Mouse (Mus musculus) midbrain, embryonic 11.5 days (tissue): ENCODE results near the gene Bcas3. TPM values are rescaled to one million over a fixed set of nuclear protein-coding genes. Genes with fewer than 3 reads are reported as not detected.

Experiments used
- ATAC-seq: fragments of 200-750 bp; cut with Nextera tagmentation; 2 replicates; pipeline ENCODE4 v1.8.0; 2017; ENCODE audit warnings: moderate TSS enrichment, moderate library complexity; ENCODE audit not compliant: low FRiP score
- DNase-seq: peaks from one replicate; pipeline ENCODE4 v3.0.0; 2015; ENCODE audit warnings: low spot score; ENCODE audit errors: missing footprints
- H3K27ac ChIP-seq: fragments of 300-500 bp; sonication (generic); 2 replicates; pipeline ENCODE4 v1.5.1; 2014; ENCODE audit warnings: low read depth, low read length
- H3K27me3 ChIP-seq: fragments of 300-500 bp; sonication (generic); 2 replicates; pipeline ENCODE4 v1.6.1; 2014; ENCODE audit warnings: mild to moderate bottlenecking, low read length, moderate library complexity, mixed read lengths; ENCODE audit not compliant: control insufficient read depth, insufficient read depth
- H3K36me3 ChIP-seq: fragments of 300-500 bp; sonication (generic); 2 replicates; pipeline ENCODE4 v1.6.1; 2014; ENCODE audit warnings: mild to moderate bottlenecking, low read length, moderate library complexity, mixed read lengths; ENCODE audit not compliant: control insufficient read depth, insufficient read depth
- H3K4me1 ChIP-seq: fragments of 300-500 bp; sonication (generic); 2 replicates; pipeline ENCODE4 v1.6.1; 2014; ENCODE audit warnings: low read length; ENCODE audit not compliant: control insufficient read depth, insufficient read depth
- H3K4me2 ChIP-seq: fragments of 300-500 bp; sonication (generic); 2 replicates; pipeline ENCODE4 v1.6.1; 2014; ENCODE audit warnings: mild to moderate bottlenecking, moderate library complexity
- H3K4me3 ChIP-seq: fragments of 300-500 bp; sonication (generic); 2 replicates; pipeline ENCODE4 v1.5.1; 2014; ENCODE audit warnings: low read depth, low read length
- H3K9ac ChIP-seq: fragments of 300-500 bp; sonication (generic); 2 replicates; pipeline ENCODE4 v1.6.1; 2014; ENCODE audit warnings: low read length
- H3K9me3 ChIP-seq: fragments of 300-500 bp; sonication (generic); 2 replicates; pipeline ENCODE4 v1.6.1; 2016; ENCODE audit warnings: low read length; ENCODE audit not compliant: control insufficient read depth
- WGBS: fragments of 180-500 bp; shearing (Covaris S2); extraction: QIAGEN DNeasy Blood & Tissue Kit; methylation state at CpG from one replicate; pipeline ENCODE4 v1.1.7; 2014; 5-methylcytosine and 5-hydroxymethylcytosine counted together
- polyA plus RNA-seq: library from polyadenylated mRNA; unstranded; fragments of >200 nt; fragmentation: Nextera tagmentation; extraction: Ambion mirVana; gene quantifications from 2 replicates; pipeline ENCODE4 v1.2.1, GENCODE M21; 2014

Gene Bcas3
- polyA plus RNA-seq, 1 experiment from 2014 or later: 30.2 TPM

DNA sequence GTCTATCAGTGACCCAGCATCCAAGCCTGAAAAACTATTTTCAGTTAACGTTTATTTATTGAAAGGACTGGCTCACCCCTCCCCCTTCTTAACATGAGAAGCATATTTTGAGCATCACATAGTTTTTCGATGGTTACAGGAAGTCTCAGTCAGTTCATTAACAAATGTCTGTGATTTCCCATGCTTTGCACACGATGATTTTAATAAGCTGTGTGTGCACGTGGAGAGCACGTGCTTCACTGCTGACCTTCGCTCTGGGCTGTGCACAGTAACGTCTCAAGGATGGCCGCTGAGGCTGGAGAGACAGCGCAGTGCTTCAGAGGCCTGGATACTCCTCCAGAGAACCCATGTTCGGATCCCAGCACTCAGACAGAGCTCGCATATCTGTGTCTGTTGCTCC lies 454.4 kb downstream of the Bcas3 start:
- Histone ChIP-seq H3K9me3 (no peaks in the 10 kb centered on the region), H3K27ac (no peak overlapping the region), H3K27me3 (no peaks in the 10 kb centered on the region), H3K4me2 (no peak overlapping the region), H3K36me3 (no peaks in the 10 kb centered on the region), H3K4me1 (no peaks in the 10 kb centered on the region), H3K9ac (no peak overlapping the region), H3K4me3 (no peak overlapping the region)
- DNase-seq (no peak), ATAC-seq (no peak)
- 88% methylated on average over 11 of the region's 11 CpGs for WGBS

DNA sequence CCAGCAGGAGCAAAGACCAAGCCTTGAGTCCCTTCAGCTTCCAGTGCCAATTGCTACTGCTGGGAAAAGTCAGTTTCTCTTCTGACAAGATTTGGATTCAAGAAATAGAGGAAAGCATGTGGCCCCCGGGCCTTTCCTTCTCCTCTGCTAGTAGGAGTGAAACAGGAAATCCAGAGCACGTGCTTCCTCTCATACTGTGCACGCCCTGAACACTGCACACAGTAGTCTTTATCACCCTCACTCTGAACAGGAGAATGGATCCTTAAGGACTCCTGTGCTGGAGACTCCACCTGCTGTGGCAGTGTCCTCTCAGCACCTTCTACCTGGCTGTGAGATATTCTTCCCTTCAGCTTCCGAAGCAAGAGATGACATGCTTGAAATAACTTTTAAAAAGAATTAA lies 458.3 kb downstream of the Bcas3 start:
- 76% methylated on average over 4 of the region's 4 CpGs for WGBS
- ATAC-seq: no peak
- no peak for DNase-seq

DNA sequence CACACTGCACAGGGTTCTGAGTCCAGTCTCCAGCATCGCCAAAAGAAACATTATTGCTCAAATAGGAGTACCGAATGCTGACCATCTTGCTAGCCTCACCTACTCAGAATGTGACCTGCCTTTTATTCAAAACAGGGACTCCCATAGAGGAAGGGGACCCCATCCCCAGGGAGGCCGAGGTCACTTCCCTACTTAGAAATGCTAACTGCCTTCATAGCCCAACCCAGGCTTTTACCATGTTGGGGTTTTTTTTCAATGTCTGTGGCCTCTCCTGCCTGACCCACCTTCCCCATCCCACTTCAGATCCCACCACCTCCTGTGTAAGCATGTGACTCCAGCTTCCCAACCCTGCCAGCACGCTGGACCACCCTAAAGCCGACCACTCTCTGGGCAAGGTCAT lies 458.7 kb downstream of the Bcas3 start:
- Histone ChIP-seq H3K9ac (no peak overlapping the region), H3K4me1 (no peaks in the 10 kb centered on the region), H3K4me2 (no peak overlapping the region), H3K36me3 (no peaks in the 10 kb centered on the region), H3K27ac (no peak overlapping the region), H3K9me3 (no peaks in the 10 kb centered on the region), H3K27me3 (no peaks in the 10 kb centered on the region), H3K4me3 (no peak overlapping the region)
- DNase-seq (no peak), ATAC-seq (no peak)
- 87% methylated on average over 5 of the region's 5 CpGs for whole genome bisulfite sequencing

More for the DNA sequence above, 458.3 kb downstream of the Bcas3 start:
- Histone ChIP-seq H3K4me3 (no peak overlapping the region), H3K9me3 (no peaks in the 10 kb centered on the region), H3K4me2 (no peak overlapping the region), H3K4me1 (no peaks in the 10 kb centered on the region), H3K9ac (no peak overlapping the region), H3K27ac (no peak overlapping the region), H3K36me3 (no peaks in the 10 kb centered on the region), H3K27me3 (no peaks in the 10 kb centered on the region)

DNA sequence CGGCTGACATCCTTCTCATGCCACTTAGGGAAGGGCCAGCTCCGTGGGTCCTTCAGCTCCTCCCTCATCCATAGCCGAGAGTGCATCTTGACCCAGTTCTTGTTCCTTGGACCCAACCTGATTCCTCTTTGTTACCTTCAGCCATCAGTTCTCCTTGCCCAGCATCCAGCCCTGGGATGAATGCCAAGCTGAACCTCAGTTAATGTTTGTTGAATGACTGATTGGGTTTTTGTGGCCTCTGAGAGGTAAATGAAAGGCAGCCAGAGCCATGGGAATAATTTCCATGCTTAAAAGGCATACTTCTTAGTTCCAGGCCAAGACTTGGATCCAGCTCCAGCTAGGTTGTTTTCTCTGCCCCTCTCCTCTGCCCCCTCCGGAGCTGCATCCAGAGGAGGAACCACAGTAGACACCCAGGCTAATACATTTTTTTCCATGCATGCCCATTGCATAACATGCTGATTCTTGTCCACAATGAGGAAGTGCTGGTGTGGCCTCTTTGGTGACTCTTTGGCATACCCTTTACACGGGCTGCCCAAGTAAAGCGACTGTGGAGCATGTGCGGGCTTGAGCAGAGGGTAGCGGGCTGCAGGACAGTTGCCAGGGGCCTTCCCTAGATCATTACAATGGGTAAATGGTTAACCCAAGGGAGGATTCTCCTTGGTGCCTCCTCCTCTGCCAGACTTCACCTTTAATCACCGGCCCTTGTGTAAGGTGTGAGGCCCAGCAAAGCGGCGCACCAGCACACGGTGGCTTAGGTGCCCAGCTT lies 459.4 kb downstream of the Bcas3 start:
- H3K4me2 ChIP-seq: no peak overlapping the region
- DNase-seq: no peak
- no peak overlapping the region for H3K4me3 ChIP-seq
- no peak overlapping the region for H3K9ac ChIP-seq
- WGBS: 92% methylated on average over 12 of the region's 12 CpGs
- H3K27me3 ChIP-seq: no peaks in the 10 kb centered on the region
- ATAC-seq: no peak
- H3K4me1 ChIP-seq: no peaks in the 10 kb centered on the region
- H3K27ac ChIP-seq: no peak overlapping the region
- H3K9me3 ChIP-seq: no peaks in the 10 kb centered on the region
- no peaks in the 10 kb centered on the region for H3K36me3 ChIP-seq

DNA sequence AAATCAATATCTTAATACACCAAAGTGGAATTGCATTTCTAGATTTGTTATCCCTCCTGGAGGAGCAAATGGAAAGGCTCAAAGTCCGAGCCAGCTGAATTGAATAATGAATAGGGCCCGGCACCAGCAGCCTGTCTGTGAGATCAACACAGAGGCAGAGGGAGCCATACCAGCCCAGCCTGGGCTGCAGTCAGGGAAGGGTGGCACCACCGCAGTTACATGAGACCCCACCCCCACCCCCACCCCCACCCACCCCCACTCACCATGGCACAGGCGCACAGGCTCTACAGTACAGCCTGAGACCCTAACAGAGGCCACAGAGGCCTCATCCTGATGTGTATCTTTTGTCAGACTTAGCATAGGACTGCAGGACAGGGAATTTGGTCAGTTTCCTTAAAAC lies 461.7 kb downstream of the Bcas3 start:
- no peaks in the 10 kb centered on the region for H3K9me3 ChIP-seq
- H3K27ac ChIP-seq: no peak overlapping the region
- no peaks in the 10 kb centered on the region for H3K4me1 ChIP-seq
- WGBS: 44% methylated on average over 4 of the region's 4 CpGs
- no peak for DNase-seq
- H3K4me2 ChIP-seq: no peak overlapping the region
- H3K27me3 ChIP-seq: no peaks in the 10 kb centered on the region
- no peak overlapping the region for H3K4me3 ChIP-seq
- H3K9ac ChIP-seq: no peak overlapping the region
- ATAC-seq: no peak
- no peaks in the 10 kb centered on the region for H3K36me3 ChIP-seq

DNA sequence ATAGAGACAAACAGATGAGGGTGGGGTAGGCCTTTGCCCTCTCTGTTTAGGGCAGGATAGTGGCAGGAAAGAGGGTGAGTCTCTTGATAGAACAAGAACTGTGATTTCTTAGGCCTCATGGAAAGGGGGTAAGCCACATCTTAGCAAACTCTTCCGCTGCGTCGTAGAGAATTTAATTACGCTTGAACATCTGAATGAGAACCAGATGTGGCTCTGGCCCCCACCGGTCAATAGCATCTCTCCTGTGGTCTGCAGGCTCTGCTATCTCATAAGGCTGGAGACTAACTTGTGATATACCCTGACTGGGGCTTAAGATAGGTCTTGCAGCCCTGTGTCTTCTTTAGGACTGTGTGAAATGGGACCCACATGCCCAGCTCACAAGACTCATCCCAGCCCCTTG lies 463.5 kb downstream of the Bcas3 start:
- Histone ChIP-seq H3K4me3 (no peak overlapping the region), H3K36me3 (no peaks in the 10 kb centered on the region), H3K9ac (no peak overlapping the region), H3K4me2 (no peak overlapping the region), H3K9me3 (no peaks in the 10 kb centered on the region), H3K27me3 (no peaks in the 10 kb centered on the region), H3K4me1 (no peaks in the 10 kb centered on the region), H3K27ac (no peak overlapping the region)
- ATAC-seq (no peak), DNase-seq (no peak)
- WGBS: 75% methylated on average over 5 of the region's 5 CpGs

DNA sequence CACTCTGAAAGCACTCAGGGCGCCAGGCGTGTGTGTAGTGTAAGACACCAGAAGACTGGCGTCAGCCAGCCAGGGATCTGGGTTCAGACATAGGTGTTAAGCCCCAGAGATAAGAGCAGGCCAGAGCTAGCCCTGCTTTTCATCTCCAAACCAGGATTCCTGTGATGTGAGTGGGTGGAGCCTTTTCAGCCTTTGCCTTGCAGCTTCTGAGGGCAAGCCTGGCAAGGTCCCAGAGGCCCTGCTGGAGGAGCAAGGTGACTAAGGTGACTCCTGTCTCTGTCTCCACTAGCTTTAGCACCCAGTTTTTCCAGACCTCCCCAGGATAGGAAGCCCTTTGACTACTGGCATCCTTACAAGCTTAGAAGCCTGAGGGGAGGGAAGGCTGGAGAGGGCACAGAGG lies 465.4 kb downstream of the Bcas3 start:
- Histone ChIP-seq H3K27ac (no peak overlapping the region), H3K4me2 (no peak overlapping the region), H3K4me1 (no peaks in the 10 kb centered on the region), H3K9me3 (no peaks in the 10 kb centered on the region), H3K36me3 (no peaks in the 10 kb centered on the region), H3K9ac (no peak overlapping the region), H3K27me3 (no peaks in the 10 kb centered on the region), H3K4me3 (no peak overlapping the region)
- ATAC-seq (no peak), DNase-seq (no peak)
- WGBS: 76% methylated on average over 3 of the region's 3 CpGs

DNA sequence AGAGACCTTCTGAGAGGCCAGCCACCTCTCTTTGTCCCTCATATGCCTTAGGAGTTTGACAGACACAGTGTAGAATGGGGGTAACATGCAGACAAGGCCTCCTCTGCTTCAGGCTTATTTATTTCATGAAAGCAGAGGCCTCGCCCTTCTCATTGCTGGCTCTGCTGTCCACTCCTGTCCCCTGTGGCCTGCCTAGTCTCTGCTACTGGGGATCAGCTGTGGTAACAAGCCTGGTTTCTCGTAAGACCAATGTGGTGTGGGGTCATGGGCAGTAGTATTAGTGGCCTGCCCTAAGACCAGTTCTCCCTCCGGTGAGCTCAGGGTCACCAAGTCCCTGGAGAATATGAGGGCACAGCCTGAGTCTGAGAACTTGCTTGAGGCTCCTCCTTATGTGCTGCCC lies 468.0 kb downstream of the Bcas3 start:
- H3K4me2 ChIP-seq: no peak overlapping the region
- H3K27ac ChIP-seq: no peak overlapping the region
- no peaks in the 10 kb centered on the region for H3K9me3 ChIP-seq
- no peak overlapping the region for H3K4me3 ChIP-seq
- H3K9ac ChIP-seq: no peak overlapping the region
- 81% methylated on average over 3 of the region's 3 CpGs for WGBS
- no peak for DNase-seq
- H3K27me3 ChIP-seq: peaks cover 17% of the 10 kb centered on the region
- H3K36me3 ChIP-seq: no peaks in the 10 kb centered on the region
- no peak for ATAC-seq
- no peaks in the 10 kb centered on the region for H3K4me1 ChIP-seq

DNA sequence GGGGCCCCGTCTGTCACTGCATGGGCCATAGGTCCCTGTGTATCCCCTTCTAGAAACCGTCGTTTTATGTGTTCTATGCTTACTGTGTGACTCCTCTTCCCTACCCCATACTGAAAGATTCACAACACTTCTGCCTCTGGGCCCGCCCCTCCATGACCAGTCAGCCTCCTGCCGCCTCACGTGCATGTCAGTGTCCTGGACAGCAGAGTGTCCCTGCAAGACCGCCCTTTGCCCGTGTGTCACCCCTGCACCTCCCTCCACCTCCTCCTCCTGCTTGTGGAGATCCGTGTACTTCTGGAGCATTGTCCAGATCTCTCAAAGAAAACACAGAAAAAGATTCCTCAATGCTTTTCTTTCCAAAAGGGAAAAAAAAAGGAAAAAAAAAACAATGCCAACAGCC lies 468.7 kb downstream of the Bcas3 start:
- no peak overlapping the region for H3K4me2 ChIP-seq
- no peak overlapping the region for H3K9ac ChIP-seq
- H3K4me1 ChIP-seq: no peaks in the 10 kb centered on the region
- no peaks in the 10 kb centered on the region for H3K36me3 ChIP-seq
- peaks cover 24% of the 10 kb centered on the region for H3K27me3 ChIP-seq
- H3K27ac ChIP-seq: no peak overlapping the region
- H3K4me3 ChIP-seq: no peak overlapping the region
- 77% methylated on average over 9 of the region's 9 CpGs for WGBS
- H3K9me3 ChIP-seq: no peaks in the 10 kb centered on the region
- DNase-seq: no peak
- ATAC-seq: no peak
